Mouse (Mus musculus): Measurements from ENCODE around the gene BC030867. TPM values are rescaled to one million over a fixed set of nuclear protein-coding genes. Genes with fewer than 3 reads are reported as not detected.

Gene BC030867
- total and polyA plus RNA-seq, 3 experiments, result 0.35 to 1.2 (median 0.93) TPM

Small RNA genes lying within 50 kb of the gene (microRNA-seq; reads per million reads assigned to microRNA genes)
- gene Mir8101, result 5.0 to 5.5 reads per million in 2 experiments

Other genes with a start within 250 kb of the BC030867 start
- gene Mpp3, start 220.4 kb upstream of the BC030867 start, total RNA-seq (2021), result 10 to 100 TPM in 1 of 2 experiments, 1 to 10 TPM in 1; 7.8 to 13.5 TPM
- gene Mpp3, start 220.4 kb upstream of the BC030867 start, polyA plus RNA-seq (2012; rRNA removed), result 12.1 and 16.9 TPM in 2 replicates
- 10 to 100 TPM; 28.1 to 58.7 TPM for gene Cd300lg, start 207.4 kb upstream of the BC030867 start, total RNA-seq (2021)
- gene Cd300lg, start 207.4 kb upstream of the BC030867 start, polyA plus RNA-seq (2012; rRNA removed), result 44.3 and 60.6 TPM in 2 replicates
- gene Mpp2, start 160.4 kb upstream of the BC030867 start, total RNA-seq (2021), result 10 to 100 TPM in 1 of 2 experiments, 1 to 10 TPM in 1; 9.8 to 12.3 TPM
- 14.4 and 17.5 TPM in 2 replicates for gene Mpp2, start 160.4 kb upstream of the BC030867 start, polyA plus RNA-seq (2012; rRNA removed)
- gene Ppy, start 147.6 kb upstream of the BC030867 start, total RNA-seq (2021), result not detected
- gene Ppy, start 147.6 kb upstream of the BC030867 start, polyA plus RNA-seq (2012; rRNA removed), result not detected in 2 replicates
- not detected for gene Pyy, start 141.1 kb upstream of the BC030867 start, total RNA-seq (2021)
- gene Pyy, start 141.1 kb upstream of the BC030867 start, polyA plus RNA-seq (2012; rRNA removed), result not detected in 2 replicates
- gene Nags, start 103.4 kb upstream of the BC030867 start, total RNA-seq (2021), result 1 to 10 TPM in 1 of 2 experiments, under 1 TPM in 1; 0.29 to 1.8 TPM
- gene Nags, start 103.4 kb upstream of the BC030867 start, polyA plus RNA-seq (2012; rRNA removed), result 0.34 and 1.1 TPM in 2 replicates
- 10 to 100 TPM in 1 of 2 experiments, 1 to 10 TPM in 1; 7.9 to 16.5 TPM for gene Tmem101, start 92.5 kb upstream of the BC030867 start, total RNA-seq (2021)
- gene Tmem101, start 92.5 kb upstream of the BC030867 start, polyA plus RNA-seq (2012; rRNA removed), result 23.9 and 26.8 TPM in 2 replicates
- gene Lsm12, start 63.6 kb upstream of the BC030867 start, total RNA-seq (2021), result 100 to 1,000 TPM in 1 of 2 experiments, 10 to 100 TPM in 1; 82.6 to 108 TPM
- 35.8 and 40.1 TPM in 2 replicates for gene Lsm12, start 63.6 kb upstream of the BC030867 start, polyA plus RNA-seq (2012; rRNA removed)
- 100 to 1,000 TPM; 140 to 149 TPM for gene G6pc3, start 59.3 kb upstream of the BC030867 start, total RNA-seq (2021)
- gene G6pc3, start 59.3 kb upstream of the BC030867 start, polyA plus RNA-seq (2012; rRNA removed), result 254 and 297 TPM in 2 replicates
- 100 to 1,000 TPM in 1 of 2 experiments, 10 to 100 TPM in 1; 67.8 to 127 TPM for gene Hdac5, start 18.7 kb upstream of the BC030867 start, total RNA-seq (2021)
- gene Hdac5, start 18.7 kb upstream of the BC030867 start, polyA plus RNA-seq (2012; rRNA removed), result 99.3 and 131 TPM in 2 replicates
- gene Asb16, start 19.9 kb downstream of the BC030867 start, total RNA-seq (2021), result under 1 TPM; 0.12 to 0.45 TPM
- gene Asb16, start 19.9 kb downstream of the BC030867 start, polyA plus RNA-seq (2012; rRNA removed), result 0.75 and 0.95 TPM in 2 replicates
- gene Tmub2, start 36.0 kb downstream of the BC030867 start, total RNA-seq (2021), result 10 to 100 TPM; 57.2 to 59.4 TPM
- 55.8 and 58.9 TPM in 2 replicates for gene Tmub2, start 36.0 kb downstream of the BC030867 start, polyA plus RNA-seq (2012; rRNA removed)
- gene Atxn7l3, start 47.7 kb downstream of the BC030867 start, total RNA-seq (2021), result 10 to 100 TPM; 44.2 to 45.1 TPM
- gene Atxn7l3, start 47.7 kb downstream of the BC030867 start, polyA plus RNA-seq (2012; rRNA removed), result 43.2 and 46.5 TPM in 2 replicates
- 100 to 1,000 TPM in 1 of 2 experiments, 10 to 100 TPM in 1; 95.9 to 110 TPM for gene Ubtf, start 70.9 kb downstream of the BC030867 start, total RNA-seq (2021)
- gene Ubtf, start 70.9 kb downstream of the BC030867 start, polyA plus RNA-seq (2012; rRNA removed), result 24.2 and 25.4 TPM in 2 replicates
- under 1 TPM; 0.35 to 0.49 TPM for gene Slc4a1, start 117.3 kb downstream of the BC030867 start, total RNA-seq (2021)
- gene Slc4a1, start 117.3 kb downstream of the BC030867 start, polyA plus RNA-seq (2012; rRNA removed), result 0.02 TPM in 1 of 2 replicates, not detected in the other
- 10 to 100 TPM; 36.8 to 51.7 TPM for gene Rundc3a, start 144.5 kb downstream of the BC030867 start, total RNA-seq (2021)
- 46.3 and 77.5 TPM in 2 replicates for gene Rundc3a, start 144.5 kb downstream of the BC030867 start, polyA plus RNA-seq (2012; rRNA removed)
- gene Slc25a39, start 159.1 kb downstream of the BC030867 start, total RNA-seq (2021), result 100 to 1,000 TPM; 504 to 683 TPM
- gene Slc25a39, start 159.1 kb downstream of the BC030867 start, polyA plus RNA-seq (2012; rRNA removed), result 1,025 and 1,107 TPM in 2 replicates
- gene Grn, start 181.4 kb downstream of the BC030867 start, total RNA-seq (2021), result 100 to 1,000 TPM; 165 to 211 TPM
- 251 and 310 TPM in 2 replicates for gene Grn, start 181.4 kb downstream of the BC030867 start, polyA plus RNA-seq (2012; rRNA removed)
- gene Fam171a2, start 198.8 kb downstream of the BC030867 start, total RNA-seq (2021), result 1 to 10 TPM; 2.8 to 8.3 TPM
- 18.1 and 22.9 TPM in 2 replicates for gene Fam171a2, start 198.8 kb downstream of the BC030867 start, polyA plus RNA-seq (2012; rRNA removed)
- gene Itga2b, start 221.2 kb downstream of the BC030867 start, total RNA-seq (2021), result 1 to 10 TPM; 2.5 to 4.1 TPM
- 6.6 TPM in 2 replicates for gene Itga2b, start 221.2 kb downstream of the BC030867 start, polyA plus RNA-seq (2012; rRNA removed)